Mouse (Mus musculus) CH12.LX (cell line): ENCODE data around the gene Prdx2. TPM values are rescaled to one million over a fixed set of nuclear protein-coding genes. Genes with fewer than 3 reads are reported as not detected.
A peak's percentile ranks its signal among the peaks of the same experiment; 100 is the strongest.

Experiments
- DNase-seq: peaks from one replicate; pipeline ENCODE4 v3.0.0-alpha.2; 2013; ENCODE audit errors: extremely low read depth
- H3K27ac ChIP-seq: 2 replicates; pipeline ENCODE4 v1.5.1; 2012; ENCODE audit warnings: low read depth, mild to moderate bottlenecking, control low read depth, moderate library complexity; ENCODE audit not compliant: insufficient read depth
- H3K27me3 ChIP-seq: replicated peaks from 2 replicates; pipeline ENCODE3; 2012; ENCODE audit warnings: inconsistent platforms
- H3K36me3 ChIP-seq, 2 experiments: replicated peaks in 1 of 2; 2 replicates each; pipeline versions ENCODE3 to v1.6.1; 2012; ENCODE audit warnings: inconsistent platforms in 1 of 2, low read length in 1 of 2, mild to moderate bottlenecking in 1 of 2, mixed read lengths in 1 of 2, moderate library complexity in 1 of 2; ENCODE audit not compliant: control insufficient read depth in 1 of 2, insufficient read depth in 1 of 2
- H3K4me1 ChIP-seq, 2 experiments: 2 replicates each; pipeline ENCODE4 v1.6.1; 2012; ENCODE audit warnings: inconsistent platforms in 1 of 2, moderate library complexity in 1 of 2; ENCODE audit not compliant: insufficient read depth in 2 of 2, control insufficient read depth in 1 of 2
- H3K4me2 ChIP-seq: 2 replicates; pipeline ENCODE4 v1.6.1; 2012; ENCODE audit warnings: low read depth, mild to moderate bottlenecking, control low read depth; ENCODE audit not compliant: poor library complexity, insufficient read depth, severe bottlenecking
- H3K4me3 ChIP-seq, 3 experiments: fragments of 150-350 bp in 1 of 3; sonication (generic) in 1 of 3; replicated peaks in 1 of 3; 2 replicates each; pipeline versions ENCODE3 to v1.5.1; 2011 to 2012; ENCODE audit warnings: low read depth in 2 of 3, low read length in 2 of 3, mild to moderate bottlenecking in 2 of 3, moderate library complexity in 2 of 3, control low read depth in 1 of 3, improper control_type of control experiment in 1 of 3, inconsistent platforms in 1 of 3, mixed read lengths in 1 of 3; ENCODE audit not compliant: poor library complexity in 1 of 3
- H3K79me2 ChIP-seq: replicated peaks from 2 replicates; pipeline ENCODE4 v1.6.1; 2012; ENCODE audit warnings: mild to moderate bottlenecking, moderate library complexity; ENCODE audit not compliant: control insufficient read depth, poor library complexity, insufficient read depth, severe bottlenecking; ENCODE audit errors: extremely low read depth
- H3K9ac ChIP-seq: 2 replicates; pipeline ENCODE4 v1.6.1; 2012; ENCODE audit warnings: low read depth, mild to moderate bottlenecking, control low read depth, moderate library complexity; ENCODE audit not compliant: insufficient read depth
- H3K9me3 ChIP-seq: replicated peaks from 2 replicates; pipeline ENCODE3; 2012; ENCODE audit warnings: low read length, inconsistent platforms, mixed read lengths
- BHLHE40 ChIP-seq: IDR thresholded peaks from 2 replicates; pipeline ENCODE4 v1.6.1; 2011; ENCODE audit warnings: mild to moderate bottlenecking, low read depth, low read length, improper control_type of control experiment
- CHD1 ChIP-seq: IDR thresholded peaks from 2 replicates; pipeline ENCODE4 v1.6.1; 2012; ENCODE audit warnings: low read depth, low read length, improper control_type of control experiment, inconsistent platforms
- CHD2 ChIP-seq: IDR thresholded peaks from 2 replicates; pipeline ENCODE4 v1.6.1; 2011; ENCODE audit warnings: low read length, improper control_type of control experiment
- CTCF ChIP-seq, 2 experiments: IDR thresholded peaks in 1 of 2; conservative IDR thresholded peaks in 1 of 2; 2 replicates each; pipeline ENCODE4 v1.5.1; 2011 to 2012; ENCODE audit warnings: low read depth in 2 of 2, low read length in 2 of 2, improper control_type of control experiment in 1 of 2, inconsistent platforms in 1 of 2, mild to moderate bottlenecking in 1 of 2, moderate library complexity in 1 of 2
- E2F4 ChIP-seq: IDR thresholded peaks from 2 replicates; pipeline ENCODE4 v1.6.1; 2011; ENCODE audit warnings: low read depth, low read length, improper control_type of control experiment; ENCODE audit not compliant: insufficient replicate concordance
- ELF1 ChIP-seq: IDR thresholded peaks from 2 replicates; pipeline ENCODE4 v1.6.1; 2014; ENCODE audit warnings: low read depth, mild to moderate bottlenecking, inconsistent platforms, low read length, improper control_type of control experiment
- GABPA ChIP-seq: IDR thresholded peaks from 2 replicates; pipeline ENCODE4 v1.6.1; 2012; ENCODE audit warnings: low read depth, low read length, improper control_type of control experiment, inconsistent platforms; ENCODE audit not compliant: insufficient replicate concordance
- JUN ChIP-seq: IDR thresholded peaks from 2 replicates; pipeline ENCODE4 v1.6.1; 2011; ENCODE audit warnings: low read depth, mild to moderate bottlenecking, low read length, improper control_type of control experiment, moderate library complexity; ENCODE audit not compliant: insufficient read depth
- JUND ChIP-seq: conservative IDR thresholded peaks from 2 replicates; pipeline ENCODE4 v1.6.1; 2011; ENCODE audit warnings: low read depth, low read length, improper control_type of control experiment
- KAT2A ChIP-seq: IDR thresholded peaks from 2 replicates; pipeline ENCODE4 v1.6.1; 2012; ENCODE audit warnings: low read length, improper control_type of control experiment, inconsistent platforms; ENCODE audit not compliant: insufficient replicate concordance
- MAX ChIP-seq: IDR thresholded peaks from 2 replicates; pipeline ENCODE4 v1.6.1; 2011; ENCODE audit warnings: low read length, improper control_type of control experiment
- MEF2A ChIP-seq: IDR thresholded peaks from 2 replicates; pipeline ENCODE4 v1.6.1; 2014; ENCODE audit warnings: low read depth, mild to moderate bottlenecking, inconsistent platforms, low read length, improper control_type of control experiment, borderline replicate concordance
- NRF1 ChIP-seq: IDR thresholded peaks from 2 replicates; pipeline ENCODE4 v1.6.1; 2014; ENCODE audit warnings: low read depth, mild to moderate bottlenecking, inconsistent platforms, low read length, improper control_type of control experiment, moderate library complexity
- PAX5 ChIP-seq: IDR thresholded peaks from 2 replicates; pipeline ENCODE4 v1.6.1; 2012; ENCODE audit warnings: low read length, inconsistent platforms, mixed read lengths
- POLR2A ChIP-seq: IDR thresholded peaks from 2 replicates; pipeline ENCODE4 v1.6.1; 2011; ENCODE audit warnings: low read depth, mild to moderate bottlenecking, improper control_type of control experiment, low read length
- POLR2AphosphoS2 ChIP-seq: IDR thresholded peaks from 2 replicates; pipeline ENCODE4 v1.6.1; 2011; ENCODE audit warnings: low read depth, low read length, improper control_type of control experiment
- RCOR1 ChIP-seq: conservative IDR thresholded peaks from 2 replicates; pipeline ENCODE4 v1.6.1; 2012; ENCODE audit warnings: low read depth, mild to moderate bottlenecking, inconsistent platforms, low read length, improper control_type of control experiment
- TBP ChIP-seq: conservative IDR thresholded peaks from 2 replicates; pipeline ENCODE4 v1.6.1; 2011; ENCODE audit warnings: low read depth, low read length, improper control_type of control experiment
- UBTF ChIP-seq: IDR thresholded peaks from 2 replicates; pipeline ENCODE4 v1.6.1; 2012; ENCODE audit warnings: low read depth, mild to moderate bottlenecking, inconsistent platforms, low read length, improper control_type of control experiment, moderate library complexity
- USF1 ChIP-seq: IDR thresholded peaks from 2 replicates; pipeline ENCODE4 v1.6.1; 2014; ENCODE audit warnings: low read depth, mild to moderate bottlenecking, inconsistent platforms, low read length, improper control_type of control experiment
- USF2 ChIP-seq: conservative IDR thresholded peaks from 2 replicates; pipeline ENCODE4 v1.6.1; 2011; ENCODE audit warnings: low read depth, low read length, improper control_type of control experiment
- ZKSCAN1 ChIP-seq: IDR thresholded peaks from 2 replicates; pipeline ENCODE4 v1.6.1; 2012; ENCODE audit warnings: low read depth, inconsistent platforms, low read length, improper control_type of control experiment, borderline replicate concordance
- ZMIZ1 ChIP-seq: IDR thresholded peaks from 2 replicates; pipeline ENCODE4 v1.6.1; 2012; ENCODE audit warnings: low read depth, mild to moderate bottlenecking, inconsistent platforms, low read length, improper control_type of control experiment
- dilution Hi-C: fragments of 300-500 bp; cut with MboI; formaldehyde crosslinking; loops from 2 replicates; pipeline ENCODE4 v1.14.3; 2020; ENCODE audit warnings: low sequenced_read_pairs; ENCODE audit not compliant: extremely low pct_unique_long_range_greater_than_20kb, extremely low pct_ligation_motif_present
- in situ Hi-C: fragments of 300-500 bp; cut with MboI; formaldehyde crosslinking; loops from 3 replicates; pipeline ENCODE4 v1.14.3; 2019; ENCODE audit warnings: low sequenced_read_pairs, low pct_ligation_motif_present, low pct_unique_long_range_greater_than_20kb, mixed read lengths
- polyA plus RNA-seq: library from polyadenylated mRNA; unstranded; fragments of >175 nt; gene quantifications from 2 replicates; pipeline ENCODE4 v1.2.1, GENCODE M21; 2012; ENCODE audit warnings: low read depth; ENCODE audit not compliant: insufficient read length
- total RNA-seq, 2 experiments: library from RNA; depleted of rRNA; stranded (reverse); fragments of 300-350 nt in 1 of 2; fragments of >200 nt in 1 of 2; gene quantifications; 2 replicates each; pipeline ENCODE4 v1.2.3; 2012 to 2014

The Prdx2 gene
- total and polyA plus RNA-seq, 3 experiments = 158 to 232 (median 218) TPM

- no peaks in the 10 kb centered on the region for H3K9me3 ChIP-seq
- TF ChIP-seq TBP (no peak), ELF1 (no peak), GABPA (no peak), MEF2A (no peak), ZKSCAN1 (no peak), USF2 (no peak), JUND (no peak)
Observed at GRCm38 (mm10) chr8:85017209-85017608, 47.8 kb downstream of the Prdx2 start.

GRCm38 (mm10) chr8:85021514-85022055 lies 52.2 kb downstream of the Prdx2 start:
- no peak overlapping the region for H3K4me3 ChIP-seq
- peaks cover 60 to 75% of the 10 kb centered on the region in 2 experiments for H3K36me3 ChIP-seq
- peak; percentile 48 for DNase-seq
- TF ChIP-seq CTCF (conservative IDR thresholded peaks at IDR 0.05 in 1 of 2, IDR thresholded peaks at IDR 0.05 in 1 of 2; ENCODE audit: low read depth in 2 of 2, low read length in 2 of 2) (peak in 1 of 2 experiments; percentile 46; a peak in 2 of 4 replicates), CHD1 (no peak), KAT2A (0 out of 2 replicates have a peak, but pooled peaks have one; percentile 27)
- H3K9me3 ChIP-seq = no peaks in the 10 kb centered on the region
- in situ Hi-C loops = no loop called here
- no peak overlapping the region for H3K4me2 ChIP-seq
- dilution Hi-C loops = no loop called here
- no peak overlapping the region for H3K27ac ChIP-seq
- H3K79me2 ChIP-seq = peaks cover 14% of the 10 kb centered on the region
- H3K9ac ChIP-seq = no peak overlapping the region
- peaks cover 4 to 34% of the 10 kb centered on the region in 2 experiments for H3K4me1 ChIP-seq
- no peaks in the 10 kb centered on the region for H3K27me3 ChIP-seq

More at GRCm38 (mm10) chr8:85017209-85017608, 47.8 kb downstream of the Prdx2 start:
- H3K36me3 ChIP-seq = peaks cover 46 to 59% of the 10 kb centered on the region in 2 experiments
- H3K9ac ChIP-seq = no peak overlapping the region
- dilution Hi-C loops (no loop called here), in situ Hi-C loops (no loop called here)
- H3K79me2 ChIP-seq = peaks cover under 1% of the 10 kb centered on the region
- H3K4me2 ChIP-seq = no peak overlapping the region
- no peaks in the 10 kb centered on the region for H3K27me3 ChIP-seq
- no peak for DNase-seq
- H3K4me1 ChIP-seq = peaks cover 0 to 8% of the 10 kb centered on the region in 2 experiments; a peak in 2 of 4 replicates
- no peak overlapping the region for H3K27ac ChIP-seq
- no peak overlapping the region for H3K4me3 ChIP-seq

- H3K4me2 ChIP-seq = peak overlapping the region; percentile 84; the same call in 1 of the 2 replicates
- peak overlapping the region in 1 of 3 experiments; percentile 78 for H3K4me3 ChIP-seq
- dilution Hi-C loops = no loop called here
- H3K4me1 ChIP-seq = peaks cover 7 to 43% of the 10 kb centered on the region in 2 experiments
- H3K27me3 ChIP-seq = no peaks in the 10 kb centered on the region
- H3K9ac ChIP-seq = no peak overlapping the region; the same call in 1 of the 2 replicates
- no peak for DNase-seq
- in situ Hi-C loops = no loop called here
- TF ChIP-seq USF1 = no peak
- no peak for TF ChIP-seq PAX5
- TF ChIP-seq UBTF = no peak
- TF ChIP-seq NRF1 = no peak
- TF ChIP-seq CHD2 = no peak
- TF ChIP-seq USF2 = no peak
- TF ChIP-seq JUN = no peak
- no peak for TF ChIP-seq ZKSCAN1
- TF ChIP-seq RCOR1 = no peak
- TF ChIP-seq BHLHE40 = no peak
- no peak for TF ChIP-seq MAX
- no peak for TF ChIP-seq JUND
- TF ChIP-seq E2F4 = no peak
- no peak for TF ChIP-seq POLR2AphosphoS2
- TF ChIP-seq POLR2A = no peak
- no peak for TF ChIP-seq ZMIZ1
- peaks cover 48 to 56% of the 10 kb centered on the region in 2 experiments for H3K36me3 ChIP-seq
- no peak overlapping the region for H3K27ac ChIP-seq
- no peaks in the 10 kb centered on the region for H3K9me3 ChIP-seq
- H3K79me2 ChIP-seq = peaks cover 33% of the 10 kb centered on the region
Observed at GRCm38 (mm10) chr8:85023846-85024245, 54.5 kb downstream of the Prdx2 start.
